Mouse (Mus musculus) layer of hippocampus, adult 2 months (tissue): ENCODE results near the gene Cdh5. TPM values are rescaled to one million over a fixed set of nuclear protein-coding genes. Genes with fewer than 3 reads are reported as not detected.
"Not testable (repeated sequence)": the region's sequence is repeated elsewhere in the genome, so short reads cannot be mapped to it uniquely, and the experiment has no call there.

Source experiments
- DNase-seq, 2 experiments: peaks; one replicate each; pipeline ENCODE4 v3.0.0; 2022; ENCODE audit warnings: low spot score in 2 of 2
- H3K27ac ChIP-seq: fragments of 200-600 bp; 2 replicates; pipeline ENCODE4 v1.8.1; 2022
- H3K4me3 ChIP-seq: fragments of 200-600 bp; 2 replicates; pipeline ENCODE4 v1.8.1; 2022; ENCODE audit warnings: mild to moderate bottlenecking
- CTCF ChIP-seq: fragments of 200-600 bp; conservative IDR thresholded peaks from 2 replicates; pipeline ENCODE4 v1.8.1; 2022; ENCODE audit warnings: antibody characterized with exemption, mild to moderate bottlenecking, moderate library complexity
- long read RNA-seq, 2 experiments: library from polyadenylated mRNA; stranded (forward); transcript quantifications; one replicate each; pipeline ENCODE4 v2.0.0; 2021; ENCODE audit warnings: borderline mapping rate in 2 of 2
- total RNA-seq, 2 experiments: library from RNA; stranded (reverse); gene quantifications; 2 replicates each; pipeline ENCODE4 v1.2.3; 2021

Cdh5 gene
- 10 to 100 TPM in 1 of 2 experiments, 1 to 10 TPM in 1; 9.1 to 11.6 TPM for total RNA-seq
- long read RNA-seq, experiment 1, partial matches to known transcripts = 0 of 4 reads
- long read RNA-seq, experiment 1, other reads (novel, unspliced or antisense) = 0 of 4 reads
- long read RNA-seq, experiment 2, partial matches to known transcripts = 0 of 1 reads
- long read RNA-seq, experiment 2, other reads (novel, unspliced or antisense) = 0 of 1 reads

- TF ChIP-seq CTCF = no peak
- Histone ChIP-seq H3K4me3 (peak within 1 kb of the TSS; percentile 32; the same call in 1 of the 2 replicates), H3K27ac (peak within 1 kb of the TSS; percentile 59; the same call in 1 of the 2 replicates)
- DNase-seq = no peak
Measured at GRCm38 (mm10) chr8:104101415-104101814, at the start of gene Cdh5. TSS of gene Cdh5 (plus strand) at chr8:104101625.

GRCm38 (mm10) chr8:104059922-104060321 lies 41.5 kb upstream of the Cdh5 start:
- Histone ChIP-seq H3K4me3 (no peak overlapping the region), H3K27ac (no peak overlapping the region)
- DNase-seq = no peak
- TF ChIP-seq CTCF = no peak

GRCm38 (mm10) chr8:104060446-104060845 lies 41.0 kb upstream of the Cdh5 start:
- DNase-seq = no peak
- no peak for TF ChIP-seq CTCF
- Histone ChIP-seq H3K27ac (no peak overlapping the region), H3K4me3 (no peak overlapping the region)

- TF ChIP-seq CTCF = no peak
- Histone ChIP-seq H3K27ac (no peak overlapping the region), H3K4me3 (no peak overlapping the region)
- DNase-seq = no peak
Measured at GRCm38 (mm10) chr8:104061048-104061988, 40.1 kb upstream of the Cdh5 start.

GRCm38 (mm10) chr8:104061989-104062820 lies 39.2 kb upstream of the Cdh5 start:
- TF ChIP-seq CTCF = no peak
- Histone ChIP-seq H3K27ac (no peak overlapping the region), H3K4me3 (no peak overlapping the region)
- no peak for DNase-seq

- TF ChIP-seq CTCF = no peak
- no peak overlapping the region for H3K4me3 ChIP-seq
- DNase-seq = no peak
Measured at GRCm38 (mm10) chr8:104065223-104065622, 36.2 kb upstream of the Cdh5 start.

GRCm38 (mm10) chr8:104065906-104066518 lies 35.4 kb upstream of the Cdh5 start:
- Histone ChIP-seq H3K4me3 (no peak overlapping the region), H3K27ac (no peak overlapping the region)
- DNase-seq = no peak
- TF ChIP-seq CTCF = no peak

More at GRCm38 (mm10) chr8:104065223-104065622, 36.2 kb upstream of the Cdh5 start:
- H3K27ac ChIP-seq = no peak overlapping the region

- H3K27ac ChIP-seq = no peak overlapping the region
- DNase-seq = no peak
- no peak for TF ChIP-seq CTCF
- H3K4me3 ChIP-seq = no peak overlapping the region
Measured at GRCm38 (mm10) chr8:104067390-104067925, 34.0 kb upstream of the Cdh5 start.

GRCm38 (mm10) chr8:104068421-104069035 lies 32.9 kb upstream of the Cdh5 start:
- H3K27ac ChIP-seq = no peak overlapping the region
- no peak for DNase-seq
- TF ChIP-seq CTCF = no peak
- no peak overlapping the region for H3K4me3 ChIP-seq

- H3K4me3 ChIP-seq, DNase-seq, H3K27ac ChIP-seq: not testable (repeated sequence)
Measured at GRCm38 (mm10) chr8:104070201-104070865, 31.1 kb upstream of the Cdh5 start.

- TF ChIP-seq CTCF = no peak
- Histone ChIP-seq H3K4me3 (no peak overlapping the region), H3K27ac (no peak overlapping the region)
- no peak for DNase-seq
Measured at GRCm38 (mm10) chr8:104070949-104071348, 30.5 kb upstream of the Cdh5 start.
